Mouse (Mus musculus) heart, postnatal 25 days (tissue): ENCODE results near the gene Phactr1. TPM values are rescaled to one million over a fixed set of nuclear protein-coding genes. Genes with fewer than 3 reads are reported as not detected.

Experiments
- DNase-seq: peaks from one replicate; pipeline ENCODE4 v3.0.0; 2022; ENCODE audit warnings: low spot score
- intact Hi-C: fragments of 180-260 bp; cut with DNase I; formaldehyde crosslinking; loops from one replicate; pipeline ENCODE4 v1.15.1; 2025
- total RNA-seq, 2 experiments: library from RNA; stranded (reverse); gene quantifications; 2 replicates each; pipeline ENCODE4 v1.2.3; 2021

Phactr1 gene
- total RNA-seq, 2 experiments from 2014 or later = 3.4 to 5.1 TPM

- no peak for DNase-seq
- intact Hi-C loops = no loop called here
These were observed 64.0 kb downstream of the Phactr1 start for GRCm38 (mm10) chr13:42744467-42744866.

- no peak for DNase-seq
- intact Hi-C loops = no loop called here
These were observed 77.4 kb downstream of the Phactr1 start for GRCm38 (mm10) chr13:42757654-42758400.

- intact Hi-C loops = no loop called here
- no peak for DNase-seq
These were observed 78.7 kb downstream of the Phactr1 start for GRCm38 (mm10) chr13:42759170-42759569.

GRCm38 (mm10) chr13:42760907-42761544 is 80.6 kb downstream of the Phactr1 start:
- intact Hi-C loops = no loop called here

GRCm38 (mm10) chr13:42772314-42772713 is 91.9 kb downstream of the Phactr1 start:
- no peak for DNase-seq
- intact Hi-C loops = no loop called here

More at GRCm38 (mm10) chr13:42760907-42761544, 80.6 kb downstream of the Phactr1 start:
- no peak for DNase-seq

GRCm38 (mm10) chr13:42774040-42774439 is 93.6 kb downstream of the Phactr1 start:
- DNase-seq = no peak
- intact Hi-C loops = no loop called here

GRCm38 (mm10) chr13:42782151-42782550 is 101.7 kb downstream of the Phactr1 start:
- no peak for DNase-seq
- intact Hi-C loops = no loop called here

- no peak for DNase-seq
- intact Hi-C loops = no loop called here
These were observed 108.8 kb downstream of the Phactr1 start for GRCm38 (mm10) chr13:42789221-42789620.

GRCm38 (mm10) chr13:42792279-42792678 is 111.9 kb downstream of the Phactr1 start:
- intact Hi-C loops = loop anchor here (2.0 kb wide), 1 partner anchor 169 kb away; no protein-coding TSS in a partner anchor

GRCm38 (mm10) chr13:42800523-42800922 is 120.1 kb downstream of the Phactr1 start:
- intact Hi-C loops = no loop called here

More at GRCm38 (mm10) chr13:42792279-42792678, 111.9 kb downstream of the Phactr1 start:
- DNase-seq = no peak

GRCm38 (mm10) chr13:42804314-42804713 is 123.9 kb downstream of the Phactr1 start:
- intact Hi-C loops = no loop called here
- no peak for DNase-seq

More at GRCm38 (mm10) chr13:42800523-42800922, 120.1 kb downstream of the Phactr1 start:
- no peak for DNase-seq

- intact Hi-C loops = no loop called here
- no peak for DNase-seq
These were observed 132.3 kb downstream of the Phactr1 start for GRCm38 (mm10) chr13:42812762-42813161.

GRCm38 (mm10) chr13:42818378-42818777 is 138.0 kb downstream of the Phactr1 start:
- no peak for DNase-seq
- intact Hi-C loops = no loop called here

- intact Hi-C loops = loop anchor here (5.0 kb wide), 1 partner anchor 198 kb away; no protein-coding TSS in a partner anchor
- DNase-seq = no peak
These were observed 140.1 kb downstream of the Phactr1 start for GRCm38 (mm10) chr13:42820513-42820912.

GRCm38 (mm10) chr13:42821426-42822106 is 141.1 kb downstream of the Phactr1 start:
- no peak for DNase-seq
- intact Hi-C loops = loop anchor here (5.0 kb wide), 1 partner anchor 199 kb away; no protein-coding TSS in a partner anchor

- intact Hi-C loops = loop anchor here (5.0 kb wide), 1 partner anchor 200 kb away; no protein-coding TSS in a partner anchor
- DNase-seq = peak; percentile 16
These were observed 142.1 kb downstream of the Phactr1 start for GRCm38 (mm10) chr13:42822545-42822944.

GRCm38 (mm10) chr13:42823875-42824274 is 143.5 kb downstream of the Phactr1 start:
- intact Hi-C loops = loop anchor here (5.0 kb wide), 1 partner anchor 202 kb away; no protein-coding TSS in a partner anchor
- DNase-seq = no peak

- intact Hi-C loops = no loop called here
- no peak for DNase-seq
These were observed 146.2 kb downstream of the Phactr1 start for GRCm38 (mm10) chr13:42826602-42827001.

- DNase-seq = peak; percentile 31
- intact Hi-C loops = no loop called here
These were observed 148.6 kb downstream of the Phactr1 start for GRCm38 (mm10) chr13:42828978-42829377.

GRCm38 (mm10) chr13:42835441-42835840 is 155.0 kb downstream of the Phactr1 start:
- intact Hi-C loops = loop anchor here (5.0 kb wide), 1 partner anchor 257 kb away; no protein-coding TSS in a partner anchor
- no peak for DNase-seq
